In genomic region chr10:110705672-110706071, GRCm38 (mm10) we compare ENCODE assay signal across 7 mouse cellular contexts. TPM values are rescaled to one million over a fixed set of nuclear protein-coding genes. Genes with fewer than 3 reads are reported as not detected.
A peak's percentile ranks its signal among the peaks of the same experiment; 100 is the strongest.
DNase-seq lines count a peak whose midpoint lies in the region; TF ChIP-seq lines count a peak whose summit lies in the region.

No protein-coding gene starts in this region.

- DNase-seq in lung, postnatal 14 days: peak; percentile 1
- DNase-seq in lung, adult 18-20 months: no peak
- DNase-seq in brain, embryonic 14.5 days (ENCODE audit: low read depth): peak; percentile 23
- DNase-seq in kidney, postnatal 10 days: peak; percentile 48
- DNase-seq in thymus, postnatal 14 days: peak; percentile 9
- no peak for DNase-seq in layer of hippocampus, adult 18-20 months (ENCODE audit: low spot score in 2 of 2)
- no peak for DNase-seq in adrenal gland, adult (ENCODE audit: inconsistent age in 2 of 2, low spot score in 1 of 2)

- no peak for TF ChIP-seq POLR2A in brain, embryonic 14.5 days (IDR thresholded peaks at IDR 0.05; ENCODE audit: borderline replicate concordance, extremely low read depth, insufficient read depth, insufficient read length, poor library complexity, severe bottlenecking)

- TF ChIP-seq CTCF in brain, embryonic 14.5 days (IDR thresholded peaks at IDR 0.05; ENCODE audit: borderline replicate concordance, extremely low read depth, insufficient read depth, insufficient read length): peak; percentile 47

RNA-seq across cellular contexts. Expression of gene E2f7, which starts 39.6 kb away (rescaled TPM):
- 2.9 and 4.5 TPM in 2 replicates for polyA plus RNA-seq in brain, embryonic 14.5 days (2012; rRNA removed)
- under 1 TPM; 0.12 to 0.25 TPM for total RNA-seq in layer of hippocampus, adult 18-20 months (2021)

Comparison
In these comparisons a context has a peak if more than half of its experiments do, and no peak if none do; other contexts are left out.
1. DNase-seq: peak in lung, postnatal 14 days (single experiment), brain, embryonic 14.5 days (single experiment), kidney, postnatal 10 days (single experiment) and thymus, postnatal 14 days (single experiment); none in lung, adult 18-20 months (0 of 2), layer of hippocampus, adult 18-20 months (0 of 2) and adrenal gland, adult (0 of 2).